Mouse (Mus musculus) CD4-positive naive resting alpha-beta T cell, adult 76 days (primary cell): Measurements from ENCODE around the gene Taar4. TPM values are rescaled to one million over a fixed set of nuclear protein-coding genes. Genes with fewer than 3 reads are reported as not detected.

ENCODE experiments used
- total RNA-seq: library from RNA; stranded (reverse); gene quantifications from one replicate; pipeline ENCODE4 v1.2.4, GENCODE M21; 2023

The Taar4 gene
- not detected for total RNA-seq

GRCm38 (mm10) chr10:23960444-23960915 lies at the start of gene Taar4:
Gene Taar4 (plus strand): TSS chr10:23960494.

DNA sequence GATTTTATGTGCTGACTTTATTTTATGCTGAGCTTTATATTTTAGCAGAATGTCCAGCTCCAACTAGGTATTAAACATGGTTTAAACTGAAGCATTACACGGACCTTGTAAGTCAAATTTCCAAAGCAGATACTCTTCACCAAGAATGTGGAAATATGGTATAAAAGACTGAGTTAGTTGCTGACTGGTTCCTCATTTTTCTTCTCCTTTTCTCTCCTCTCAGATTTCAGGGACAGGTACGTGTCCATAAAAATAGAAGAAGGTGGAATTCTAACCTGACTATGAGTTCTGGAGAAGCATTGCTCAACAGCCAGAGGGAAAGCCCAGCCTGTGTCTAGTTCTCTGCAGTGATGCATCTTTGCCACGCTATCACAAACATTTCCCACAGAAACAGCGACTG lies 40.2 kb upstream of the Taar4 start, which contains the start of gene Taar1:
Gene Taar1 (plus strand): TSS at position 301 of the 400 bp plus-strand sequence.

DNA sequence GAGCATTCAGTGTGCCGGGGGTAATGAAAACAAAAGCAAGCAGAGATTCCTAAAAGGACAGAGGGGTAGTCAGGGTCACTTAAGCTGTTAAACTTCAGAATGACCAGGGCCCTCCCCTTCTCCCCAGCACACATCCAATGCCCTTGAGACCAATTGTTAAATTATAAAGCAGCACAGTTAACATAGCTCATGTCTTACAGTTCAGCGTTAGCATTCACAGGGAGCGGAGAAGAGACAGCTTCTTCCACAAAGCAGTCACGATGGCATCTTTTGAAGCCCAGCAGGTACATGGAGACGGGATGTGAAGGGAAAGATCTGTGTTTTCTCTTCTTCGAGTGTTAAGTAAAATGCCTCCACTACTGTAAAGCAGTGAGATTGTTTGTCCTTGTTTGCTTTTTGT lies 22.0 kb upstream of the Taar4 start, which contains the start of gene Taar2:
Gene Taar2 (plus strand): TSS at position 261 of the 400 bp plus-strand sequence.

GRCm38 (mm10) chr10:23949508-23950005 lies 10.7 kb upstream of the Taar4 start, which contains the start of gene Taar3:
Gene Taar3 (plus strand): TSS chr10:23949558.

DNA sequence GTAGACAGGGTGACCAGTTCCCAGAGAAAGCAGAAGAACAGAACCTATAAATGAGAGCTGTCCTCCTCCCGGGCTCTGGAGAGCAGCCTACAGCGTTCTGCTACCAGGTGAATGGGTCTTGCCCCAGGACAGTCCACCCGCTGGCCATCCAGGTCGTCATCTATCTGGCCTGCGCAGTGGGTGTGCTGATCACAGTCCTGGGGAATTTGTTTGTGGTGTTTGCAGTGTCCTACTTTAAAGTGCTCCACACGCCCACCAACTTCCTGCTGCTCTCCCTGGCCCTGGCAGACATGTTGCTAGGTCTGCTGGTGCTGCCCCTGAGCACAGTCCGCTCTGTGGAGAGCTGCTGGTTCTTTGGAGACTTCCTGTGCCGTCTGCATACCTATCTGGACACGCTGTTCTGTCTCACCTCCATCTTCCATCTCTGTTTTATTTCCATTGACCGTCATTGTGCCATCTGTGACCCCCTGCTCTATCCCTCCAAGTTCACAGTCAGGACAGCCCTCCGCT lies 10.4 kb downstream of the Taar4 start, which contains the start of gene Taar5:
Gene Taar5 (plus strand): TSS at position 51 of the 510 bp plus-strand sequence.

GRCm38 (mm10) chr10:23985546-23985945 lies 25.3 kb downstream of the Taar4 start, which contains the start of gene Taar6:
Gene Taar6 (minus strand): TSS chr10:23985646.

GRCm38 (mm10) chr10:23993381-23993780 lies 33.1 kb downstream of the Taar4 start, which contains the start of gene Taar7a:
Gene Taar7a (minus strand): TSS chr10:23993481.

GRCm38 (mm10) chr10:23999639-24000038 lies 39.3 kb downstream of the Taar4 start, which contains the start of gene Taar7b:
Gene Taar7b (plus strand): TSS chr10:23999939.

Other genes starting within 250 kb of the Taar4 start
- 901 TPM for gene Rps12, start 173.2 kb upstream of the Taar4 start, total RNA-seq
- gene Slc18b1, start 163.5 kb upstream of the Taar4 start, total RNA-seq: not detected
- 0.32 TPM for gene Vnn3, start 109.0 kb upstream of the Taar4 start, total RNA-seq
- gene Vnn1, start 65.8 kb upstream of the Taar4 start, total RNA-seq: not detected
- gene Taar1, start 40.1 kb upstream of the Taar4 start, total RNA-seq: not detected
- not detected for gene Taar2, start 21.9 kb upstream of the Taar4 start, total RNA-seq
- gene Taar3, start 10.9 kb upstream of the Taar4 start, total RNA-seq: not detected
- not detected for gene Taar5, start 10.2 kb downstream of the Taar4 start, total RNA-seq
- gene Taar6, start 25.2 kb downstream of the Taar4 start, total RNA-seq: not detected
- gene Taar7a, start 33.0 kb downstream of the Taar4 start, total RNA-seq: not detected
- not detected for gene Taar7b, start 39.4 kb downstream of the Taar4 start, total RNA-seq
- not detected for gene Taar7d, start 66.7 kb downstream of the Taar4 start, total RNA-seq
- not detected for gene Taar7e, start 77.1 kb downstream of the Taar4 start, total RNA-seq
- not detected for gene Taar7f, start 89.0 kb downstream of the Taar4 start, total RNA-seq
- not detected for gene Taar8a, start 116.0 kb downstream of the Taar4 start, total RNA-seq
- gene Taar8b, start 131.8 kb downstream of the Taar4 start, total RNA-seq: not detected
- not detected for gene Taar8c, start 141.4 kb downstream of the Taar4 start, total RNA-seq
- not detected for gene Taar9, start 149.0 kb downstream of the Taar4 start, total RNA-seq
- gene Stx7, start 188.8 kb downstream of the Taar4 start, total RNA-seq: 29.5 TPM